10 mouse cellular contexts compared by ENCODE assay signal in the genomic region with DNA sequence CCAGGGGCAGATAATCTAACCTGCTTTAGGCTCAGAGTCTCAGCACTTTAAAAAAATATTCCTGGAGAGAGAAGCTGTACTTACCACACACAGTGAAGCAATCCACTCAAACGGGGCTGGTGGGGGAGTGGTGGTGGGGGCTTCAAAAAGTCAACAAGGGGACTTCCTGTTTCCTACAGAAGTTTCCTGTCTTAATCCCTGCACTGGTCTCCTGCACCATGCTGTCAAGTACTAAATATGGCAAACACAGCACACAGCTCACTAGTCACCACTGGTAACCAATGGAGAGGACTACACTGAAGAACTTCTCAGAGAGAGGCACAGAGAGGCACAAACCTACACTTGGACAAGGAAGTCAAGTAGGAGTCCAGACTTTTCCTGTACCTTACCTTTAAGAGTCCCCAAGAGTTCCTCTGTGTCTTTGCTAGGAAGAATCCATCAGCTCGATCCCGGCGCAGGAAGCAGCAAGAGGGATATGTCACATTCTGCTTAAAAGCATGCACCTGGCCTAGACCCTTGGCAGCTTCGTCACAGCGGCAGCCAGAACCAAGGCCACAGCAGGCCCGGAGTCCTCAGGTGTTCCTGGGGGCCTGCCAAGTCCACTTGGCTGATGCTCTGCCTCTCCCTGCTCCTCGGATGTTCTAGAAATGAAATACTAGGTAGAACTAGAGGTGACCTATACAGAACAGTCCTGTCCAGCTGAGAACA.
A peak's percentile ranks its signal among the peaks of the same experiment; 100 is the strongest.
DNase-seq lines count a peak whose midpoint lies in the region; ATAC-seq and TF ChIP-seq lines count a peak whose summit lies in the region.
"Had no signal": no experiment of that assay in that cellular context is flagged by ENCODE, and none has a peak within 500 bp of the region (broad histone marks: within the 10 kb centered on the region; RNA-seq: fewer than 3 reads in every experiment).

No protein-coding gene starts in this region.

- H3K36me3 ChIP-seq in hindbrain, embryonic 15.5 days: no peaks in the 10 kb centered on the region
- H3K36me3 ChIP-seq in neural tube, embryonic 14.5 days (ENCODE audit: control insufficient read depth, insufficient read depth, low read length): no peaks in the 10 kb centered on the region

- peak overlapping the region; percentile 59; the same call in 1 of the 2 replicates for H3K27ac ChIP-seq in hindbrain, embryonic 15.5 days (replicated peaks)
- H3K27ac ChIP-seq in neural tube, embryonic 14.5 days (ENCODE audit: low read depth, low read length): peak overlapping the region; percentile 12
- H3K27ac ChIP-seq: macrophage had no signal

- ATAC-seq in common myeloid progenitor, adult 5-6 weeks (replicated peaks; ENCODE audit: low read depth, poor library complexity, severe bottlenecking): peak; percentile 78
- ATAC-seq in hindbrain, embryonic 15.5 days (ENCODE audit: low FRiP score, low read depth): 0 out of 2 replicates have a peak, but pooled peaks have one; percentile 27
- no peak for ATAC-seq in neural tube, embryonic 14.5 days (ENCODE audit: low read depth)
- ATAC-seq: Patski had no signal

- no peaks in the 10 kb centered on the region for H3K27me3 ChIP-seq in hindbrain, embryonic 15.5 days
- H3K27me3 ChIP-seq in neural tube, embryonic 14.5 days (ENCODE audit: control insufficient read depth, insufficient read depth, low read length): no peaks in the 10 kb centered on the region
- H3K27me3 ChIP-seq: Patski had no signal

- no peak for TF ChIP-seq CTCF in lung, adult 2 months (IDR thresholded peaks at IDR 0.05; ENCODE audit: insufficient read depth, low read length)

- no peak for DNase-seq in lung, adult 2 months
- DNase-seq in lung, postnatal 25 days (ENCODE audit: low spot score): no peak
- DNase-seq in retina, postnatal 1 day: no peak
- no peak for DNase-seq in layer of hippocampus, postnatal 14 days (ENCODE audit: low spot score in 2 of 2)
- no peak for DNase-seq in layer of hippocampus, postnatal 36 days

- no peak for TF ChIP-seq POLR2A in lung, adult 2 months (IDR thresholded peaks at IDR 0.05; ENCODE audit: borderline replicate concordance, extremely low read depth, low read depth, low read length)

- H3K9ac ChIP-seq in hindbrain, embryonic 15.5 days: no peak overlapping the region
- no peak overlapping the region for H3K9ac ChIP-seq in neural tube, embryonic 14.5 days (replicated peaks; ENCODE audit: low read depth, low read length)

- peak overlapping the region; percentile 67 for H3K4me3 ChIP-seq in lung, adult 2 months (replicated peaks; ENCODE audit: extremely low read depth, low read depth, low read length)
- H3K4me3 ChIP-seq in hindbrain, embryonic 15.5 days: no peak overlapping the region
- no peak overlapping the region for H3K4me3 ChIP-seq in neural tube, embryonic 14.5 days (ENCODE audit: low read depth, low read length)

- H3K4me2 ChIP-seq in hindbrain, embryonic 15.5 days: no peak overlapping the region
- no peak overlapping the region for H3K4me2 ChIP-seq in neural tube, embryonic 14.5 days (ENCODE audit: low read depth, low read length)

- 31% methylated on average over 8 of the region's 8 CpGs for WGBS in lung, adult 2 months
- WGBS in hindbrain, embryonic 15.5 days: 79% methylated on average over 8 of the region's 8 CpGs
- 82% methylated on average over 8 of the region's 8 CpGs for WGBS in neural tube, embryonic 14.5 days

- peaks cover 2% of the 10 kb centered on the region; the same call in 1 of the 2 replicates for H3K4me1 ChIP-seq in lung, adult 2 months (ENCODE audit: control insufficient read depth, insufficient read depth, low read length)
- H3K4me1 ChIP-seq in hindbrain, embryonic 15.5 days (replicated peaks): no peaks in the 10 kb centered on the region
- no peaks in the 10 kb centered on the region for H3K4me1 ChIP-seq in neural tube, embryonic 14.5 days (ENCODE audit: control insufficient read depth, insufficient read depth, low read length)

- H3K9me3 ChIP-seq in hindbrain, embryonic 15.5 days: no peaks in the 10 kb centered on the region
- no peaks in the 10 kb centered on the region for H3K9me3 ChIP-seq in neural tube, embryonic 14.5 days (ENCODE audit: control insufficient read depth, low read length)
